Mouse (Mus musculus) bone marrow, adult 2 months (tissue): ENCODE results near the gene Olfr113.
"Not testable (repeated sequence)": the region's sequence is repeated elsewhere in the genome, so short reads cannot be mapped to it uniquely, and the experiment has no call there.

Experiments
- CTCF ChIP-seq: fragments of 200-500 bp; IDR thresholded peaks from 2 replicates; pipeline ENCODE4 v1.5.1; 2011; ENCODE audit warnings: low read length, control low read depth; ENCODE audit not compliant: control insufficient read depth, insufficient read depth
- POLR2A ChIP-seq: fragments of 200-500 bp; IDR thresholded peaks from 2 replicates; pipeline ENCODE4 v1.6.1; 2011; ENCODE audit warnings: low read depth, mild to moderate bottlenecking, control low read depth, low read length, borderline replicate concordance; ENCODE audit not compliant: control insufficient read depth

DNA sequence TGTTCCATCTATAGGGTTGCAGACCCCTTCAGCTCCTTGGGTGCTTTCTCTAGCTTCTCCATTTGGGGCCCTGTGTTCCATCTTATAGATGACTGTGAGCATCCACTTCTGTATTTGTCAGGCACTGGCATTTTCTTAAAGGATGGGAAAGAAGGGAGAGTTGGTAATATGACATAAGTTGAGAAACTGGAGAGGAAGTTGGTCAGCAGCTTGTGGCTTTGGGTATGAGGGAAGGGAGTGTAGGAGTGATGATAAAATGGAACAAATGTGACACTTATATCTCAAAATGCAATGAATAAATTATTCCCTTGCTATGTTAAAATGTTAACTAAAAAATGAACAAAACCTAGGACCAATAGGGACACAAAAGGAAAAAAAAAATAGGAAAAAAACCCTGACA lies 52.9 kb downstream of the Olfr113 start:
- TF ChIP-seq POLR2A, CTCF: not testable (repeated sequence)
